Mouse (Mus musculus) urinary bladder, adult 2 months (tissue): ENCODE measurements around the gene Gm37240. TPM values are rescaled to one million over a fixed set of nuclear protein-coding genes. Genes with fewer than 3 reads are reported as not detected.

Experiments
- DNase-seq: peaks from one replicate; pipeline ENCODE4 v3.0.0; 2022; ENCODE audit warnings: low spot score
- polyA plus RNA-seq: library from polyadenylated mRNA; depleted of rRNA; stranded (reverse); fragments of >200 nt; gene quantifications from 2 replicates; pipeline ENCODE4 v1.2.3, GENCODE M21; 2012

Gm37240 gene
- polyA plus RNA-seq, 1 experiment, result 1.5 TPM

- no peak for DNase-seq
These were observed 845.2 kb downstream of the Gm37240 start for GRCm38 (mm10) chr3:85042126-85042525.

- no peak for DNase-seq
These were observed 858.2 kb downstream of the Gm37240 start for GRCm38 (mm10) chr3:85029141-85029540.

GRCm38 (mm10) chr3:85024817-85025705 is 862.3 kb downstream of the Gm37240 start:
- no peak for DNase-seq

GRCm38 (mm10) chr3:85024237-85024636 is 863.1 kb downstream of the Gm37240 start:
- DNase-seq, result no peak

- DNase-seq, result no peak
These were observed 864.5 kb downstream of the Gm37240 start for GRCm38 (mm10) chr3:85022800-85023199.

GRCm38 (mm10) chr3:85021816-85022215 is 865.5 kb downstream of the Gm37240 start:
- no peak for DNase-seq

GRCm38 (mm10) chr3:85020137-85020536 is 867.2 kb downstream of the Gm37240 start:
- DNase-seq, result no peak

GRCm38 (mm10) chr3:85015667-85016066 is 871.7 kb downstream of the Gm37240 start:
- DNase-seq, result no peak

- no peak for DNase-seq
These were observed 874.4 kb downstream of the Gm37240 start for GRCm38 (mm10) chr3:85012889-85013288.

- DNase-seq, result no peak
These were observed 882.1 kb downstream of the Gm37240 start for GRCm38 (mm10) chr3:85005257-85005656.

GRCm38 (mm10) chr3:84988880-84989279 is 898.4 kb downstream of the Gm37240 start:
- no peak for DNase-seq

GRCm38 (mm10) chr3:84985121-84985625 is 902.1 kb downstream of the Gm37240 start:
- no peak for DNase-seq

- no peak for DNase-seq
These were observed 904.6 kb downstream of the Gm37240 start for GRCm38 (mm10) chr3:84982688-84983087.

GRCm38 (mm10) chr3:84980158-84980557 is 907.2 kb downstream of the Gm37240 start:
- DNase-seq, result no peak

GRCm38 (mm10) chr3:84978676-84979075 is 908.6 kb downstream of the Gm37240 start:
- DNase-seq, result no peak

GRCm38 (mm10) chr3:84974193-84974592 is 913.1 kb downstream of the Gm37240 start:
- DNase-seq, result no peak

- no peak for DNase-seq
These were observed 914.4 kb downstream of the Gm37240 start for GRCm38 (mm10) chr3:84972881-84973280.

- no peak for DNase-seq
These were observed 915.8 kb downstream of the Gm37240 start for GRCm38 (mm10) chr3:84971561-84971960.

GRCm38 (mm10) chr3:84967364-84967763 is 920.0 kb downstream of the Gm37240 start:
- DNase-seq, result no peak

- DNase-seq, result no peak
These were observed 922.2 kb downstream of the Gm37240 start for GRCm38 (mm10) chr3:84965156-84965555.

- DNase-seq, result no peak
These were observed 931.5 kb downstream of the Gm37240 start for GRCm38 (mm10) chr3:84955857-84956256.

GRCm38 (mm10) chr3:84955011-84955775 is 932.1 kb downstream of the Gm37240 start:
- no peak for DNase-seq
